Mouse (Mus musculus) cerebellum, adult 2 months (tissue): Measurements from ENCODE around the gene Anks3. TPM values are rescaled to one million over a fixed set of nuclear protein-coding genes. Genes with fewer than 3 reads are reported as not detected.

Source experiments
- DNase-seq, 2 experiments: peaks; one replicate each; pipeline ENCODE4 v3.0.0; 2021
- H3K27ac ChIP-seq: fragments of 200-500 bp; 2 replicates; pipeline ENCODE4 v1.5.1; 2012; ENCODE audit warnings: low read length, control low read depth, inconsistent platforms; ENCODE audit not compliant: insufficient read depth
- H3K27me3 ChIP-seq: fragments of 200-500 bp; 2 replicates; pipeline ENCODE4 v1.6.1; 2012; ENCODE audit warnings: inconsistent platforms, mild to moderate bottlenecking, low read length, moderate library complexity; ENCODE audit not compliant: control insufficient read depth, insufficient read depth
- H3K4me1 ChIP-seq: fragments of 200-500 bp; 2 replicates; pipeline ENCODE4 v1.6.1; 2011; ENCODE audit warnings: low read length; ENCODE audit not compliant: control insufficient read depth, insufficient read depth
- H3K4me3 ChIP-seq: fragments of 200-500 bp; replicated peaks from 2 replicates; pipeline ENCODE3; 2011; ENCODE audit warnings: mild to moderate bottlenecking, low read depth, low read length, control low read depth; ENCODE audit not compliant: insufficient read depth
- CTCF ChIP-seq: fragments of 200-500 bp; IDR thresholded peaks from 2 replicates; pipeline ENCODE4 v1.5.1; 2011; ENCODE audit warnings: low read depth, mild to moderate bottlenecking, control low read depth, low read length, moderate library complexity, borderline replicate concordance; ENCODE audit not compliant: insufficient read depth
- POLR2A ChIP-seq: fragments of 200-500 bp; IDR thresholded peaks from 2 replicates; pipeline ENCODE4 v1.6.1; 2011; ENCODE audit warnings: low read length, control low read depth, borderline replicate concordance; ENCODE audit not compliant: insufficient read depth
- WGBS: fragments of 180-500 bp; shearing (Covaris S2); methylation state at CpG from one replicate; pipeline ENCODE4 v1.1.7; 2018; 5-methylcytosine and 5-hydroxymethylcytosine counted together
- polyA plus RNA-seq: library from polyadenylated mRNA; depleted of rRNA; stranded (reverse); fragments of >200 nt; gene quantifications from 2 replicates; pipeline ENCODE4 v1.2.3, GENCODE M21; 2012

The Anks3 gene
- polyA plus RNA-seq, 1 experiment: 104 TPM

DNA sequence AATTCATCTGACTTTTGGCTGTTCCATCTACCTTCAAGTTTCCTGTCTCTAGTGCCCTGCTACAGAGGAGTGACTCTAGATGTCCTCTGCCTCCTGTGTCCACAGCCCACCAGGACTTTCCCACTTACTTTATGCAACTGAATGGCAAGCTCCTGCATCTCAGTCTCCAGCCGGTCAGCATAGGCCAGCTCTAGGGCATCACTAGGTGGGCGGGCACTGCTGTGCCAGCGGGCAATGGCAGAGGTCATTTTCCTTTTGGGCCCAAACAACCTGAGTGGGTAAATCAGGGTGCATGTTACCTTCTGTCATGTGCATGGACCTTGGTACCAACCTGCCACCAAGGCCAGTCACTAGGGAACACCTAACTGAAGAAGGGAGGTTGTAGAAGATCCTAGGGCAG, 20.6 kb downstream of the Anks3 start:
- DNase-seq: no peak
- WGBS: 98% methylated on average over 3 of the region's 3 CpGs
- no peak overlapping the region for H3K27ac ChIP-seq
- no peaks in the 10 kb centered on the region for H3K27me3 ChIP-seq
- TF ChIP-seq CTCF (no peak), POLR2A (no peak)
- H3K4me3 ChIP-seq: no peak overlapping the region
- H3K4me1 ChIP-seq: peaks cover 7% of the 10 kb centered on the region; the same call in 1 of the 2 replicates

DNA sequence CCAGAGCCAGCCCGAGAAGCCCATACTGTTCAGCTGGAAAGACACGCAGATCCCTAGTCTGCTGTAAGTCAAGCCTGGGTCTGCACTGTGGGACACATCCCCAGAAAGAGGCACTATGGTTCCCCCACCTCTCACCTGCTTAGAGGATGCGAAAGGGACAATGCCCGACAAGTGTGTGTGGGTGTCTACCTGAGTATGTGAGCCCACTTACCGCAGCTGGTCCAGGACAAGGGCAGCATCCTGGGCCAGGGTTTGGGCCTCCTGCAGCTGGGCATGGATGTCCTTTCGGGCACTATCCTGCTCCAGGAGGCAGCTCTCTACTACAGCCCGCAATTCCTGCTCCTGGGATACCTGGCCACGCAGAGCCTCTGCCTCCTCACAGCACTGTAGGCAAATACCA, 21.1 kb downstream of the Anks3 start:
- H3K27me3 ChIP-seq: no peaks in the 10 kb centered on the region
- no peak overlapping the region for H3K27ac ChIP-seq
- no peak for TF ChIP-seq CTCF
- TF ChIP-seq POLR2A: no peak
- H3K4me3 ChIP-seq: no peak overlapping the region
- H3K4me1 ChIP-seq: peaks cover 7% of the 10 kb centered on the region; the same call in 1 of the 2 replicates
- 92% methylated on average over 8 of the region's 8 CpGs for WGBS
- no peak for DNase-seq

DNA sequence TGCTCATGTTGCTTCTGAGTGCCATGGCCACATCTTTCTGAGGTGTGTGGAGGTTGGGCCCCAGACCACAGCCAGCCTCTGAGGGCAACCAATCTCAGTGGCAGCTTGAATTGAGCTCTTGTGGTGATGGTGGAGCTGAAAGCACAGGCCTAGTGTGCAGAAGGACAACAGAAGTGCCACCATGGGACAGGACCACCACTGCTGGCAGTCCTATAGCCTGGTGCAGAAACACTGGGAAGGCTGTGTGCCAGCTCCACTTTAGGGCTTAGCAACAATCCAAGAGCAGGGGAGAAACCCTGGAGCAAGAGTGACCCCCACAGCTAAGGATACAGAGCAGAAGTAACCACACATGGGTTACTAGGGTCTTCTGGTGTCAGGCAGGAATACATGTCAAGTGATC, 23.0 kb downstream of the Anks3 start:
- H3K27ac ChIP-seq: no peak overlapping the region
- no peak for TF ChIP-seq CTCF
- TF ChIP-seq POLR2A: no peak
- peaks cover 7% of the 10 kb centered on the region; the same call in 1 of the 2 replicates for H3K4me1 ChIP-seq
- H3K27me3 ChIP-seq: no peaks in the 10 kb centered on the region
- DNase-seq: no peak
- H3K4me3 ChIP-seq: no peak overlapping the region

DNA sequence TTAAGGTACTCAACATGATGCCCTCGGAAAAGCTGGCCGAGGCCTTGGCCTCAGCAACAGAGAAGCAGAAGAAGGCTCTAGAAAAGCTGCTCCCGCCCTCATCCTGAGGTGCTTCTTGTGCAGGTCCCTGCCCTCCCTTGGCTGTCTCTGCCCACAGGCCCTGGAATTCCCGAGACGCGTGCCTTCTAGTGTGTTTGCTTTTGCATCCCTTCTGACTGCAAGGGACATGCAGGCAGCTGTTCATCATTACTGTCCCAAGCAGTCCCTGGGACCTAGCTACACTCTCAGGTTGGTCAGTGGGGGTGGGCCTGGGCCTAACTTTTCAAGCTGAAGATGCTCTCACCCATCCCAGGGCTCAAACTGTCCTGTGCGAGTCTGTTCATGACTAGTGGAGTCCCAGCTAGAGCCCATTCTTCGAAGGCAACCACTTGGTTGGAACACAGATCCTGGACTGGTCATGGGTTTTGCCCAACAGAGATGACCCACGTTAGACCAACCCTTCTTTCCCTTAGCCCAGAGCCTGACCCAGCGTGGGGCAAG, 23.6 kb downstream of the Anks3 start:
- TF ChIP-seq CTCF: no peak
- TF ChIP-seq POLR2A: no peak
- H3K4me1 ChIP-seq: peaks cover 10% of the 10 kb centered on the region; the same call in 1 of the 2 replicates
- H3K27ac ChIP-seq: no peak overlapping the region
- WGBS: 87% methylated on average over 10 of the region's 10 CpGs
- no peak for DNase-seq
- no peaks in the 10 kb centered on the region for H3K27me3 ChIP-seq
- peak overlapping the region; percentile 14 for H3K4me3 ChIP-seq

DNA sequence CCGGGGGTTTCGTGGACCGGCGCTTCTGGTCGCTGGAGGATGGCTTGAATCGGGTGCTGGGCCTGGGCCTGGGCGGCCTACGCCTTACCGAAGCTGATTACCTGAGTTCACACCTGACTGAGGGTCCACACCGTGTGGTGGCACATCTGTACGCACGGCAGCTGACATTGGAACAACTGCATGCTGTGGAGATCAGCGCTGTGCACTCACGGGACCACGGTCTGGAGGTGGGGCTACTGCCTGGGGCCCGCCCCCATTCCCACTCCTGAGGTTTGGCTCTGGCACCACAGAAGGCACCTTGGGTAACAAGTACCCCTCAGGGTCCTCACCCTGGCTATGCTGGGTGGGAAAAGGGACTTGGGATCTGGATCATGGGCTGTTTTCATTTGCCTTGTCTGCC, 24.6 kb downstream of the Anks3 start:
- peak overlapping the region; percentile 87 for H3K4me3 ChIP-seq
- H3K27ac ChIP-seq: peak overlapping the region; percentile 37
- H3K27me3 ChIP-seq: no peaks in the 10 kb centered on the region
- under 1% methylated on average over 16 of the region's 16 CpGs for WGBS
- DNase-seq: no peak
- TF ChIP-seq CTCF (no peak), POLR2A (no peak)
- H3K4me1 ChIP-seq: peaks cover 11% of the 10 kb centered on the region; the same call in 1 of the 2 replicates

DNA sequence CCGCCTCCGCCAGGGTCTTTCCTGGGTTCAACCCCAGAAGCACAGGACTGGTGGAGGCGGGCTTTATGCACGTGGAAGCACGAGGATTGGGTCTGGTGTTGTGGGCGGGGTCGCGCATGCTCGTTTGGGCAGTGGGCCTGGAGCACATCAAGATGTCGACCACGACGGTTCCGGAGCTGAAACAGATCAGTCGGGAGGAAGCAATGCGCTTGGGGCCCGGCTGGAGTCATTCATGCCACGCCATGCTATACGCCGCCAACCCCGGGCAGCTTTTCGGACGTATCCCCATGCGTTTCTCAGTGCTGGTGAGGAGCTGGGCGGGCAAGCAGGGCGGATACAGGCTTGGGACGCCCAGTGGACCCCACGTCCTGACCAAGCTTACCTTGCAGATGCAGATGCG, 25.0 kb downstream of the Anks3 start:
- Histone ChIP-seq H3K27me3 (no peaks in the 10 kb centered on the region), H3K27ac (peak overlapping the region; percentile 37), H3K4me3 (peak overlapping the region; percentile 87), H3K4me1 (peaks cover 11% of the 10 kb centered on the region; the same call in 1 of the 2 replicates)
- TF ChIP-seq POLR2A (peak; percentile 97), CTCF (no peak)
- 0% methylated on average over 28 of the region's 28 CpGs for WGBS
- peak; percentile 94 to 95 for DNase-seq

DNA sequence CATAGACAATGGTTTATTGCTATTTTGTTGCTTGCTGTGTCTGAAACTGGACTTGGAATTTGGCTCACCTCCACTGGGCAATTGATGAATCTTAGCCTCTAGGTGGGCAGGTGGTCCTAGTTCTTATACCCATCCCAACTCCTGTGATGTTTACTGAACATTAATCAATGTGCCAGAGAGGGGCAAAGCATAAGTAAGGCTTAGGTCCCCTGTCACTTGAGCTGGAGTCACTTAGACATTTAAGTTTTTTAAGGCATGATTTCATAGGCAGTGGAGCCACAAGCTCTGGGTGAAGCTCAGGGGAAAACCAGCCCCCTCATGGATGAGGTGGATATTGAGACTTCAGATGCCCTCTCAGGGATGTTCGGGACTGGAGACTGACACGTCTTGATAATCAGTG, 25.5 kb downstream of the Anks3 start, which contains the start of gene Nudt16l1:
Gene Nudt16l1 (plus strand): TSS at position 301 of the 400 bp plus-strand sequence.
- H3K27me3 ChIP-seq: no peaks in the 10 kb centered on the region
- DNase-seq: no peak
- TF ChIP-seq CTCF (no peak), POLR2A (no peak)
- WGBS: 2% methylated on average over 2 of the region's 2 CpGs
- H3K27ac ChIP-seq: peak within 1 kb of the TSS; percentile 37
- peak within 1 kb of the TSS; percentile 87 for H3K4me3 ChIP-seq
- peaks cover 11% of the 10 kb centered on the region; the same call in 1 of the 2 replicates for H3K4me1 ChIP-seq

DNA sequence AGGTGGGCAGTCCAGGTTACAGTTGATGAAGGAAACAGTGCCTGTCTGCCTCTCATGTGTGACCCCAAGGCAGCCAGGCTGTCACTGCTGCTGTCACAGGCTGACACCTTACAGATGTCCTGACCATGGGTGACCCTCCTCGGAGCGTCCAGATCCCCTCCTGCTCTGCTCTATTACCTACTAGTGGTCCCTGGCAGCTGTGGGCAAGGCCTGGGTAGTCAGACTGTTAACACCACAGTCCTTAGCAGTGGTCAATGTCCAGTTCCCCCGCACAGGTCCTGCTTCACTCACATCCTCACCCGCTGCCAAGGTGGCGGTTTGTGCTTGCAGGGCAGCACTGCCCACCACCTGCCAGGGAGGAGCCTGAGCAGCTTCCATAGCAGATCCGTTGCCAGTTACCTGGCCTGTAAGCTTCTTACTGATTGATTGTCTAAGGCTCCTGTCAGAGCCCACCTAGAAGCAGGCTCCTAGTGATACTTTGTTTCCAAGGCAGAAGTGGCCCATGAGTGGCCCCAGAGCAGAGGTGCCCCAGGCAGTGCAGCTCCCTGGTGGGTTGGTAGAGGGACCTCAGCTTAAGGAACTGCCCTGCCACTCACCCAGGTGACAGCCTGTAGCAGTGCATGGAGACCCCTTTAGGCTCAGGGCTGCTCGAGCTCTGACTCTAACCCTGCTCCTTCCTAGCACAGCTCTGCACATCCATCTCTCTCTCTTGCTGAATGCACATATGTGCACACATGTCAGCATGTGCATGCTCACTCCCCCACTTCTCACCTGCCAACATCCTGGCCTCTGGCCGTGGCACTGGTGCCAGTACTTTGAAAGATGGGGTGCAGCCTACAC, 26.4 kb downstream of the Anks3 start:
- TF ChIP-seq POLR2A (no peak), CTCF (no peak)
- DNase-seq: no peak
- no peak overlapping the region for H3K27ac ChIP-seq
- peaks cover 11% of the 10 kb centered on the region; the same call in 1 of the 2 replicates for H3K4me1 ChIP-seq
- no peak overlapping the region for H3K4me3 ChIP-seq
- 83% methylated on average over 8 of the region's 8 CpGs for WGBS
- no peaks in the 10 kb centered on the region for H3K27me3 ChIP-seq
